Mouse (Mus musculus) stomach, embryonic 16.5 days (tissue): ENCODE data around the gene Tbxas1. TPM values are rescaled to one million over a fixed set of nuclear protein-coding genes. Genes with fewer than 3 reads are reported as not detected.

Experiments
- ATAC-seq: fragments of 200-750 bp; cut with Nextera tagmentation; 2 replicates; pipeline ENCODE4 v1.8.0; 2017; ENCODE audit warnings: moderate number of reproducible peaks, moderate TSS enrichment; ENCODE audit not compliant: insufficient read depth, low FRiP score
- H3K27ac ChIP-seq: fragments of 300-500 bp; sonication (generic); 2 replicates; pipeline ENCODE4 v1.5.1; 2014; ENCODE audit warnings: low read length
- H3K27me3 ChIP-seq: fragments of 300-500 bp; sonication (generic); 2 replicates; pipeline ENCODE4 v1.6.1; 2014; ENCODE audit warnings: low read length, control low read depth, mixed read lengths; ENCODE audit not compliant: control insufficient read depth, insufficient read depth
- H3K36me3 ChIP-seq: fragments of 300-500 bp; sonication (generic); 2 replicates; pipeline ENCODE4 v1.6.1; 2014; ENCODE audit warnings: low read length; ENCODE audit not compliant: control insufficient read depth, insufficient read depth
- H3K4me1 ChIP-seq: fragments of 300-500 bp; sonication (generic); 2 replicates; pipeline ENCODE4 v1.6.1; 2014; ENCODE audit warnings: low read length, control low read depth, mixed read lengths; ENCODE audit not compliant: control insufficient read depth, insufficient read depth
- H3K4me2 ChIP-seq: fragments of 300-500 bp; sonication (generic); 2 replicates; pipeline ENCODE4 v1.6.1; 2014; ENCODE audit warnings: low read depth, low read length, mixed read lengths
- H3K4me3 ChIP-seq: fragments of 300-500 bp; sonication (generic); replicated peaks from 2 replicates; pipeline ENCODE4 v1.5.1; 2014; ENCODE audit warnings: mild to moderate bottlenecking, low read length
- H3K9ac ChIP-seq: fragments of 300-500 bp; sonication (generic); 2 replicates; pipeline ENCODE4 v1.6.1; 2014; ENCODE audit warnings: low read length
- H3K9me3 ChIP-seq: fragments of 300-500 bp; sonication (generic); replicated peaks from 2 replicates; pipeline ENCODE4 v1.6.1; 2016; ENCODE audit warnings: low read length, control low read depth; ENCODE audit not compliant: control insufficient read depth
- WGBS: fragments of 180-500 bp; shearing (Covaris S2); extraction: QIAGEN DNeasy Blood & Tissue Kit; methylation state at CpG from one replicate; pipeline ENCODE4 v1.1.7; 2014; 5-methylcytosine and 5-hydroxymethylcytosine counted together
- polyA plus RNA-seq: library from polyadenylated mRNA; unstranded; fragments of >200 nt; fragmentation: Nextera tagmentation; extraction: Ambion mirVana; gene quantifications from 2 replicates; pipeline ENCODE4 v1.2.1, GENCODE M21; 2015

Gene Tbxas1
- polyA plus RNA-seq, 1 experiment from 2014 or later, result 4.4 TPM

- no peaks in the 10 kb centered on the region for H3K27me3 ChIP-seq
- peak overlapping the region; percentile 78 for H3K27ac ChIP-seq
- peak overlapping the region; percentile 20; the same call in 1 of the 2 replicates for H3K4me2 ChIP-seq
- 45% methylated on average over 17 of the region's 17 CpGs for WGBS
- H3K9me3 ChIP-seq, result no peaks in the 10 kb centered on the region
- H3K4me3 ChIP-seq, result no peak overlapping the region
- peaks cover 25% of the 10 kb centered on the region; the same call in 1 of the 2 replicates for H3K4me1 ChIP-seq
- no peaks in the 10 kb centered on the region for H3K36me3 ChIP-seq
- no peak overlapping the region for H3K9ac ChIP-seq
- peak; percentile 75 for ATAC-seq
Observed at GRCm38 (mm10) chr6:38921095-38921809, 46.0 kb downstream of the Tbxas1 start.

DNA sequence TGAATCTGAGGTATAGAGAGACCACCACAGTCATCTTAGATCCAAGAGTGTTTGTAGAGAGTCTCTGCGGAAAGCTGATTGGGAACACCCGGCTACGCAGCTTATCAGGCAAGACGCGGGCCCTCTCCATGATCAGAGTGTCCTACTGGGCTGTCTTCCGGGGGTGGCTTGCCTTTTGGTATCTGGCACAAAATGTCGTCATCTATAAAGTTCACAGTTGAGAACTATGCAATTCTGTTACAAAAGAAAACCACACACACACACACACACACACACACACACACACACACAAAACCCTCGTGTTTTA, 46.6 kb downstream of the Tbxas1 start:
- ATAC-seq, result no peak
- 66% methylated on average over 8 of the region's 8 CpGs for WGBS
- peak overlapping the region; percentile 78 for H3K27ac ChIP-seq

GRCm38 (mm10) chr6:38922517-38922916, 47.3 kb downstream of the Tbxas1 start:
- Histone ChIP-seq H3K36me3 (no peaks in the 10 kb centered on the region), H3K9ac (no peak overlapping the region), H3K9me3 (no peaks in the 10 kb centered on the region), H3K4me3 (no peak overlapping the region), H3K4me1 (peaks cover 27% of the 10 kb centered on the region; the same call in 1 of the 2 replicates), H3K27ac (peak overlapping the region; percentile 70), H3K27me3 (no peaks in the 10 kb centered on the region), H3K4me2 (no peak overlapping the region)
- ATAC-seq, result no peak
- WGBS, result 56% methylated on average over 2 of the region's 2 CpGs

More for the DNA sequence above, 46.6 kb downstream of the Tbxas1 start:
- H3K4me1 ChIP-seq, result peaks cover 25% of the 10 kb centered on the region; the same call in 1 of the 2 replicates
- no peak overlapping the region for H3K4me3 ChIP-seq
- no peaks in the 10 kb centered on the region for H3K36me3 ChIP-seq
- no peaks in the 10 kb centered on the region for H3K27me3 ChIP-seq
- peak overlapping the region; percentile 20; the same call in 1 of the 2 replicates for H3K4me2 ChIP-seq
- H3K9me3 ChIP-seq, result no peaks in the 10 kb centered on the region
- H3K9ac ChIP-seq, result no peak overlapping the region

DNA sequence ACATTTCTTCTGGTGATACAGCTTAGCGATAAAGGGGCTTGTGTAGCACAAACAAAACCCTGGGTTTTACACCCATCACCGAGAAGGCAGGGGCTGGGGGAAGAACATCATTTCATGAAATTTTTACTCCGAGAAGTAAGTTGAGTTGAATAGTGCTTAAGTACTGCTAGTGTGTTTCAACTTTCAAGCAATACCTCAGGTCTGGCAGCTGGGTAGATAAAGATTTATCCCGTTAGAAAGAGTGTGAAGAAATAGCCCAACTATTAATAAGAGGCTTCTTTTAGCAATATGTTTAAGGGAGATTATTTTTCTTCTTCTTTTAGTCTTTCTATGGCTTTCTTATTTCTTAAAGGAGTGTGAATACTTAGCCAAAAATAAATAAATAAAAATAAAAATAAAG, 48.2 kb downstream of the Tbxas1 start:
- no peaks in the 10 kb centered on the region for H3K36me3 ChIP-seq
- no peaks in the 10 kb centered on the region for H3K27me3 ChIP-seq
- H3K9me3 ChIP-seq, result no peaks in the 10 kb centered on the region
- no peak overlapping the region for H3K4me2 ChIP-seq
- no peak overlapping the region for H3K4me3 ChIP-seq
- H3K4me1 ChIP-seq, result peaks cover 29% of the 10 kb centered on the region; the same call in 1 of the 2 replicates
- ATAC-seq, result no peak
- H3K9ac ChIP-seq, result no peak overlapping the region
- H3K27ac ChIP-seq, result peak overlapping the region; percentile 78
- 71% methylated on average over 4 of the region's 4 CpGs for WGBS

GRCm38 (mm10) chr6:38923870-38924817, 48.9 kb downstream of the Tbxas1 start:
- no peak overlapping the region for H3K9ac ChIP-seq
- ATAC-seq, result peak; percentile 83
- H3K4me1 ChIP-seq, result peaks cover 23% of the 10 kb centered on the region; the same call in 1 of the 2 replicates
- H3K27me3 ChIP-seq, result no peaks in the 10 kb centered on the region
- H3K27ac ChIP-seq, result peak overlapping the region; percentile 78
- H3K9me3 ChIP-seq, result no peaks in the 10 kb centered on the region
- no peaks in the 10 kb centered on the region for H3K36me3 ChIP-seq
- H3K4me2 ChIP-seq, result no peak overlapping the region
- H3K4me3 ChIP-seq, result no peak overlapping the region
- 73% methylated on average over 18 of the region's 18 CpGs for WGBS

DNA sequence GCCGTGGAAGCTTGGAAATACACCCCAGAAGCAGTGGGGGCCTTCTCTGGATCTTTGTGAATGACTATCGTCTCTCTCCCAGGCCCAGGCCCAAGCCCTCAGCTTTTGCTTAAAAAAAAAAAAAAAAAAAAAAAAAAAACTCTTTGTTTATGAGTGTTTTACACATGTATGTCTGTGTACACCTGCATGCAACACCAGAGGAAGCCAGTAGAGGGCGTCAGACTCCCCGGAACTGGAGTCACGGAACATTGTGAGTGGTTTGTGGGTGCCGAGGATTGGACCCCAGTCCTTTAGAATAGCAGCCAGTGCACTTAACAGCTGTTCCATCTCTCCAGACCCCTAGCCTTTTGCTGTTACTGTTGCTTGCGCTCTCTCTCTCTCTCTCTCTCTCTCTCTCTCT, 50.5 kb downstream of the Tbxas1 start:
- ATAC-seq, result no peak
- Histone ChIP-seq H3K9me3 (no peaks in the 10 kb centered on the region), H3K27me3 (no peaks in the 10 kb centered on the region), H3K36me3 (no peaks in the 10 kb centered on the region), H3K4me3 (no peak overlapping the region), H3K4me1 (peaks cover 23% of the 10 kb centered on the region; the same call in 1 of the 2 replicates), H3K27ac (peak overlapping the region; percentile 60; the same call in 1 of the 2 replicates), H3K9ac (no peak overlapping the region), H3K4me2 (peak overlapping the region; percentile 27; the same call in 1 of the 2 replicates)
- whole genome bisulfite sequencing, result 61% methylated on average over 7 of the region's 7 CpGs

DNA sequence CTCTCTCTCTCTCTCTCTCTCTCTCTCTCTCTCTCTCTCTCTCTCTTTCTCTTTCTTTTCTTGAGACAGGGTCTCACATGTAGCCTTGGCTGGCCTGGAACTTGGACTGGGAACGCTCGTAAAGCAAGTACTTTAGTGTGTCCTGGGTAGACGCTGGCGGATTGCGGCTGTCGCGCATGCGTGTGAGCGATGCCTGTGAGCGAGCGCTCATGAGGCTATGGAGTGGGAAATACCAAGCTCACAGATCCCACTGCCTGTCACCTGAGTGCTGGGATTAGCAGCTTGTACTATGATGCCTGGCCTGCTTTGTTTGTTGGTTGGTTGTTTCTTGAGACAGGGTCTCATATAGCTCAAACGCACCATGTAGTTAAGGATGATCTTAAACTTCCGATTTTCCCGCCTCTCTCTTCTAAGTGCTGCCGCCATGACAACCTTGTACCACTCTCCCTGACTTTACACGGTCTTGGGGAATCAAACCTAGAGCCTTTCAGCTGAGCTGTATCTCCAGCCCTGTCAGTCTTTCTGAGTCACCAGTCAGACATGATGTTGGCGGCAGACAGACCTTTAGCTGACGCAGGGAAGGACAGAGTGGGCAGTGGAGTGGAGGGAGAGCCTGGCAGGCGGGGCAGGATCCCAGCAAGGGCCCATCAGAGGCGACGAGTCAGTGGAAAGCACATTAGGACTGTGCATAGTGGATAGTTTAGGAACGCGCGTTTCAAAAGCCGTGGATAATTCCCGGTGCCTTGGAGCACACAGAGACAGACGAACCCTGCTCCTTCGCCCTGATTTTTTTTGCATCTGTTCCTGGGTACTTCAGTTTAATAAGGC, 51.1 kb downstream of the Tbxas1 start:
- peak overlapping the region; percentile 72 for H3K27ac ChIP-seq
- peaks cover 21% of the 10 kb centered on the region; the same call in 1 of the 2 replicates for H3K4me1 ChIP-seq
- H3K27me3 ChIP-seq, result no peaks in the 10 kb centered on the region
- H3K4me3 ChIP-seq, result 0 out of 2 replicates have a peak overlapping the region, but pooled peaks have one; percentile 4
- H3K9me3 ChIP-seq, result 0 out of 2 replicates have a peak, but pooled peaks cover under 1% of the 10 kb centered on the region
- 55% methylated on average over 28 of the region's 28 CpGs for WGBS
- peak overlapping the region; percentile 27 for H3K4me2 ChIP-seq
- peak overlapping the region; percentile 31; the same call in 1 of the 2 replicates for H3K9ac ChIP-seq
- no peak for ATAC-seq
- H3K36me3 ChIP-seq, result no peaks in the 10 kb centered on the region

DNA sequence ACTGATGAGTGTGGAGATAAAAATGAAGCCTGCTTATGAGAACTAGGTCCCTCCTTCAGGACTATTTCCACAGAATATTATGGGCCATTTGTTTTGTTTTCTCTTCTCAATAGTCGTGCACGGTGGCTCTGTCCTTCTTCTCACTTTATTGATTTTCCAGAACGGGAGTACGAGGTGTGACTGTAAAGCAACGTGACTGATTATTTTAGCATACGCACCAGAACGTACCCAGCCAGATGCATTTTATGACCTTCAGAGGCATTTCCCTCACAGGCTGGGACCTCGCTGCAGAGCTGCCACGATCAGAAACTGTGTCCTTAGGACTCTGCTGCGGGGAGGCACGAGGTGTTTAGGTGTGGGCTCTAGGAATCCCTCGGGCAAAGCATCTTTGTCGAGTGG, 51.8 kb downstream of the Tbxas1 start:
- peak overlapping the region; percentile 72 for H3K27ac ChIP-seq
- peak overlapping the region; percentile 27 for H3K4me2 ChIP-seq
- H3K4me3 ChIP-seq, result no peak overlapping the region
- no peaks in the 10 kb centered on the region for H3K27me3 ChIP-seq
- H3K36me3 ChIP-seq, result no peaks in the 10 kb centered on the region
- H3K9ac ChIP-seq, result no peak overlapping the region
- 38% methylated on average over 13 of the region's 13 CpGs for WGBS
- no peak for ATAC-seq
- peaks cover 6% of the 10 kb centered on the region for H3K9me3 ChIP-seq
- H3K4me1 ChIP-seq, result peaks cover 17% of the 10 kb centered on the region; the same call in 1 of the 2 replicates
